Mouse (Mus musculus): ENCODE data around the gene Mad2l2.
A peak's percentile ranks its signal among the peaks of the same experiment; 100 is the strongest.

The Mad2l2 gene

DNA sequence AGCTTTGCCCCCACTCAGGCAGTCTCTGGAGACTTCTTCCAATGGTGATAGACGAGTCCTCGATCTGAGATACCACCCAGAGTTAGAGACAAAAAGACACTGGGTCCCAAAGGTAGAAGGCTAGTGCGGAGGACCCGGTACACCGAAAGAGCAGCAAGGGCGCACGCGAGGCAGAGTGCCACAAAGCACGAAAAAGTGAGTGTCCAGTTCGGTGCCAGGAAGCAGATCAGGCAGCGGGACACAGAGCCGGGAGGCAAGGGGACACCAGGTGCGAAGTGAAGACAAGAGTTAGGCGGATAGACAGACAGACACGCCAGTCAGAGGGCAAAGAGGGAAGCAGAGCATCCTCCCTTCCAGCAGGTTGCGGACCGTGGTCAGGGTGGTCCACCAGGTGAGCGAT lies at the start of gene Mad2l2:
Gene Mad2l2 (plus strand): TSS at position 252 of the 400 bp plus-strand sequence.
- no peak for DNase-seq (ENCODE audit: low spot score)

DNA sequence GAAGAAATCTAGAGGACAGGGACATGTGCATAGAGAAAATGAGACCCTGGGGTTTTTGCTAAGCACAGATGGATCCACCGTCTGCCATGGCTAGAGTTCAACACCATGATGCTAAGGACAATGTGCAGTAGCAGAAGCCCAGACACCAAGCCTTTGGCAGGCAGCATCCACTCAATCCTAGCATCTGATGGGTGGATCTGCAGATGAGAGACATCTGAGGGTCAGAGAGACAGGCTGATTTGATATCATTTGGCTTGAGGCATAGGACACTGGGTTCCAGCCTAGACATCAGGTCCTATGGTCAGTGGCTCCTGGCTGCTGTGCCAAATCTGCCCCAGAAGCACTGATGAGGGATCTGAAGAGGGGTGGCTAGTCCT lies 49.6 kb upstream of the Mad2l2 start:
- no peak for DNase-seq (ENCODE audit: low spot score)

DNA sequence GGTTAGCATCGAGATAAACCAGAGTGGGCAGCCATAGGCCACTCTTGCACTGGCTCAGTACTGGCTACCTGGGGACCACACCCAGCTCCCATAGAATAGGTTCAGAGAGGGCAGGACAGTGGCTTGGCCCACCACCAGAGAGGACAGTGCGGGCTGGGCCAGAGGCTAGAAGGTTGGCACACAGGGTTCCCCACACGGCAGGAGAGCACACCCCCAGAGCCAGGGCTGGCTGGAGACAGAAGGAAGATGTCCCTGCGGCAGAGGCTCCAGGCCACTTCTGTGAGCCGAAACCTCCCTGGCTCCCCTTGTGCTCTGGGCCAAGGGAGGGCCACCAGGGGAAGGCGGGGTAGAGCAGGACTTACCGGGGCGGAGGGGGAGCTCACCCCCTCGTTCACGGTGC lies 49.0 kb upstream of the Mad2l2 start:
- DNase-seq (ENCODE audit: low spot score): no peak

DNA sequence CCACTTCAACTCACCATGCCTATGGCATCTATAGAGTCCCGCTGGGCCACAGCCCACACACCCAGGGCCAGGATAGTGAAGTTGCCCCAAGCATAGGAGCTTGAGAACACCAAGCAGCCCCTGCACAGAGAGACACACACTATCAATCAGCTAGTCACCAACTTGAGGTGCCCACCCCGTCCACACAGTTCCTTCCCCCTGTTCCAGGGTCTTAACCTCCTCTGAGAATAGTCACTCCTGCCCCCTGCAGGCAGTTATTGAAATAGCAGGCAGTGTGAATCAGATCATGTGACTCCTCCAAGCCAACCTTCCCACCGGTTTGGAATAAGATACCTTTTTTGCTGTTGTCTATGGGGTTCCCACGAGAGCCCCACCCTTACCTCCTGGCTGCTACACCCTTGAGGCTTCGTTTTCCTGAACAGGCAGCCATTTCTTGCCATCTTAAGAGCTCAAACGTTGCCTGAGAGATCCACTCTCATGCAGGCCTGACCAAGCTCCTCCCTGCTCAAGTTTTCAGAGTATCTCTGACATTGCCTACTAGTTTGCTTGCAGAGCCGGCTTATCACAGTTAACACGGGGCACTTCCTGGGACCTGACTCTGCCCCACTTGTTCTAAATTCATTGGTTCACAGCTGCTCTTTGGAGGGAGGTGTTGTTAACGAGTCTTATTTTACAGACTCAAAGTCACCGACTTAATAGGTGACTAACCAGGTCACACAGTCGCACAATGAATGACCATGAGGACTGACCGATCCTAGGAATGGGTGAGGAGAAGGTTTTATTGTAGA lies 47.7 kb upstream of the Mad2l2 start:
- no peak for DNase-seq (ENCODE audit: low spot score)

DNA sequence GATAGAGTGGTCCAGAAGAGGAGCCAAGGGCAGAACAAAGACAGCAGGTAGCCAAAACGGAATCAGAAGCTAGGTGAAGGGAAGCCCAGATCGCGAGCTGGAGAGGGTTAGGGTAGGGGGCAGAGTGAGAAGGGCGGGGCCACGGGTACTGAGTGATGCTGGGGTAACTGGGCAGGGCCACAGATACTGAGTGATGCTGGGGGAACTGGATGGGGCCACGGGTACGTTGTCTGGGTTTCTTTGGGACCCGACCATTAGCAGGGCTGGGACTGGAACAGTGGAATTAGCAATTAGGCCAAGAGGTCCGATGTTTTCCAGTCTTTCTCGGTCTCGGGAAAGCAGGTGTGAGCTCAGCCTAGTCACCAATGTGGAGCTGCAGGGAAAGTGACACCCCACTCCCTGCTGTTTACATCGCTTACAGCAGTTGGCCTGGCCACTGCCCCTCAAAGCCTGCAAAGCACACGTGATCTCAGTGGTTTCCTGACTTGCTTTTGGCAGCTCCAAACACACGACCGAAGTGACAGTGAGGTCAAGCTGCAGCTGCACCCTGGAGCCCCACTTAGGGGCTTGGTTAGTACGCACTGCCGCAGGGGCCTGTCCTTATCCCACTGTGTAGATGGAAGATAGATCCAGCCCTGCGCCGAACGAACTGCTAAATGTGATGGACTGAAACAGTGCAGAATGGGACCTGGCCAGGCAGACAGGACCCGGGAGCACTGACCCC lies 46.8 kb upstream of the Mad2l2 start:
- no peak for DNase-seq (ENCODE audit: low spot score)

DNA sequence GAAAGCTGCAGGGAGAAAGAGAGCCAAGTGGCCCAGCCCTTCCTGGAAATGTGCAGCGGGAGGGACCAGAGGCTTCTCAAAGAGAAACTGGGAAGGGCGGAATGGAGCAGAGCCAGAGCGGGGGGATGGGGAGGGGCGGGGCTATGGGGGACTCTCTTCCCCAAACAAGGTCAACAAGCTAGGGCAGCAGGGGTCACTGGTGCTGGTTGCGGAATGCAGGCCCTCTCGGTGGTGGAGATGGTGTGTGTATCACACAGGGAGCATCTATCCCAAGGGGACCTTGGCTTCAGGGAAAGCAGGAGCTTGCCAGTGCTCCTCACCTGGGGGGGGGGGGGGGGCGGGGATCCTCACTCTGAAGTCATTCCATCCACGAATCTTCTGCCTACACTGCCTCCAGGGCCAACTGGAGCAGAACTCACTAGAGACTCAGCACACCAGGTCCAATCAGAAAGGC lies 45.9 kb upstream of the Mad2l2 start:
- no peak for DNase-seq (ENCODE audit: low spot score)

DNA sequence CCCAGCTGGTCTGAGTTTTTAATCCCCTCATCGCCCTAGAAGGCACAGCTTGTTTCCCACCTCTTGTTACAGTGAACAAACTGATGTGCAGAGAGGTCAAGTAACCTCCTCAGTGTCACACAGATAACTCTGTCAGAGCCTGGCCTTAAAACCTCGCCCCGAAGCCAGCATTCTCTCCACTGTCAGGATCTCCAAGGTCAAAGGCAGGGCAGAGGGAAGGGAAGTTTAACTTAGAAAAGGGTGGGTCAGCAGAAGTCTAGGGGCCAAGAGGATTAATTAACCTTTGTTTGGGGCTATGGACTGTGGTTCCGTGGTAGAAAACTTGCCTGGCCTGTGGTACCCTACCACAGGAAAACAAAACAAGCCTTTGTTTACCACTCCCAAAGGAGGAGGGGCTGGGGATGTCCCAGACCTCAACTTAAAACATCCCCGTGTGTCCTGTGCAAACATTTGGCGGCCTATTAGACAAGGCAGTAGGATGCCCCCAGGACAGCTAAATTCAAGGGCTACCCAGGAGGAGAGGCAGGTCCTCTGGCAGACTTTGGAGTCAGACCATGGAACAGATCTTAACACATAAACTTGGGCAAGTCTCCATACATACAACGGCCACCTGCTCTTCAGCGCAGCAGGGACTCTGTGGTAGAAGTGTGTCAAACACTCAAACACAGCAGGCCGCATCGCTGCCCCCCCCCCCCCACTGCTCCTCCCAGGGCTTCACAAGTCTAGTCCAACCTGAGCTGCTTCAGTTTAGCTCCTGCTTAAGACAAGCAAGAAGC lies 44.9 kb upstream of the Mad2l2 start:
- DNase-seq (ENCODE audit: low spot score): no peak

DNA sequence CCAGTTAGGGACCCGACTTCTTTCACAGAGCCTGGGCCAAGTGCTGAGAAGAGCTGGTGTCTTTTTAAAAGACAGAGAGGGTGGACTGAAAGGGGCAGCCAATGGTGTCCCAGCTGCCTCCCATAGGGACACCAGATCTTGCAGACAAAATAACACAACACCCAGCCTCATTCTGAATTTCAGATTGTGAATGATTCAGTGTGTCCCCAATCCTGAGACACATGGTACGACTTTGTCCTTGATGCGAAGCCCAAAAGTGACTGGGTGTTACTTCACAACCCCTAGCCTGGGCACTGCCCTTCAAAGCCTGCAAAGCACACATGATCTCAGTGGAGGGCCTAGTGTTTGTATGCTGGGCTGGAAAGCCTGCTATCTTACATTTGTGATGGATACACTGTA lies 44.3 kb upstream of the Mad2l2 start:
- no peak for DNase-seq (ENCODE audit: low spot score)

DNA sequence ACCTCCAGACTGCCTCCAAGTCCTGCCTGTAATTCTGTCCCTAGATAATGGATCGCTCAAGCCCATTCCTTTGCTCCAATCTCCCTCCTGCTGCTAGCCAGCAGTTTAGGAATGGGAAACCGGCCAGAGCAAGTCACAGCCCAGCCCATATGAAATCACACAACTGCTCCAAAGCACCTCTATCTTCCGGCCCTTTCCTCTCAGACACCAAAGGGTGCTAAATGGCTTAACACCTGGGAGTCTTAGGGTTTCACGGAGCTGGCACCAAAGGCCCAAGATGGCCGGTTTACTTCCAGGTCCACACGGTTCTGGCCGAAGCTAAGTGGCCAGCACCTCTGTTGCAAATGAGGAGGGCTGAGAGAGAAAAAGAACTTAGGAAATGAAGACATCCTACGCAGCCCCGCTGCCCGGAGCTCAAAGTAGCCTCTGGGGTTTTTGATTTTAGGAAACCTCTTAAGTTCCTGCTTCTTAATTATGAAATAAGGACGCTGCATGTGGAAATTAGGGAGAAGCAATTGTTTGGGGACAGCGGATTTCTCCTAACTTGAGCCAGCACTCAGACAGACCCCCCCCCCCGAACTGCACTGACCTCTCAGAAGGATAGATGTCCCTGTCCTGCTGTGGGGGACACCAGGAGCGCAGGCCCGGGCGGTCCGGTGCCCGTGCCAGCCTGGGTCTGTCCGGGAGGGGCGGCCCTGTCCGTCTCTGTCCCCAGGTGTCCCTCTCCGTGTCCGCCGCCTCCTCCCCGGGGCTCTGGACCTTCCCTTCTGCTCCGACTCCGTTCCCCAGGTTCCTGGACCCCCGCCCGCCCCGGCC lies 42.9 kb upstream of the Mad2l2 start:
- no peak for DNase-seq (ENCODE audit: low spot score)

DNA sequence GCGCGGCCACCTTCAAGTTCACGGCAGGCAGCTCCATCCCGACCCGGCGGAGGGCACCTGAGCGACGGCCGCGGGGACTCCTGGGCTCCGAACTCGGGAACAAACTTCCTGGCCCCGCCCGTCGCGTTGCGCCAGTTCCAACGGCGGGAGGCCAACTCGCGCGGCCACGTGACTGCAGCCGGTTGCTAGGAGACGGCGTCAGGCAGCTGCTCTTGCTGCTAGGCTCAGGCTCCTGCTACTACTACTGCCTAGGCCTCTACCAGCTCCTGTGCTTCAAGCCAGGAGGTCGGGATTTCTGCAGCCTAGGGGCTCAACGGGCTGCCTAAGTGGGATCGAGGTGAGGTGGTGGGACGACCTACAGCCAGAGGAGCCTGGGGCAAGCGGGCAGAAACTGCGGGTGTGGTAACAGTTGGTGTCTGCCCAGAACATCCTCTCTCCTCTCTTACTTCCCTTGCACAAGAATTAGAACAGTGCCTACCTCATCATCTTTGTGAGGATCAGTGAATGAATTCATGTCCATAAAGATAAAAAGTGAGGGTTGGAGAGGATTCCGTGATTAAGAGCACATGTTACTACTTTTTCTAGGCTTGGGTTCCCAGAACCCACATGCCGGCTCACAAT lies 42.2 kb upstream of the Mad2l2 start, which contains the start of gene Agtrap:
Gene Agtrap (minus strand): TSS at position 125 of the 621 bp plus-strand sequence.
- peak; percentile 76 for DNase-seq (ENCODE audit: low spot score)

DNA sequence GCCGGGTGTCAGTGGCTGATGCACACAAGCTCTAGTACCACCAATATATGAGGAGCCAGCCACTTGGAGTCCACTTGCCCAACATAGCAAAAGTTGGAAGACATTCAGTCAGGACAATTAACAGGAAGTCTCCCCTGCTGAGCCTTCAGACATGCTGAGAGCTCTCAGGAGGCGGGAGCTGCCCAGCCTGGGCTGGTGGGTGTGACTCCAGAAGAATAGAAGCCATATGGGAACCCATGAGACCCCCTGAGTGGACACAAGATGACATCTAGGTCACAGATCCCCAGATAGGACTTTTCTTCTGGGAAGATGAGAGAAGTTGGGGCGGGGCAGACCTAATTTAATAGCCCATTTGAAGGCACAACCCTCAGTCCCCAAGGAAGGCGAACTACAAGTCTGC lies 41.0 kb upstream of the Mad2l2 start:
- DNase-seq (ENCODE audit: low spot score): no peak

DNA sequence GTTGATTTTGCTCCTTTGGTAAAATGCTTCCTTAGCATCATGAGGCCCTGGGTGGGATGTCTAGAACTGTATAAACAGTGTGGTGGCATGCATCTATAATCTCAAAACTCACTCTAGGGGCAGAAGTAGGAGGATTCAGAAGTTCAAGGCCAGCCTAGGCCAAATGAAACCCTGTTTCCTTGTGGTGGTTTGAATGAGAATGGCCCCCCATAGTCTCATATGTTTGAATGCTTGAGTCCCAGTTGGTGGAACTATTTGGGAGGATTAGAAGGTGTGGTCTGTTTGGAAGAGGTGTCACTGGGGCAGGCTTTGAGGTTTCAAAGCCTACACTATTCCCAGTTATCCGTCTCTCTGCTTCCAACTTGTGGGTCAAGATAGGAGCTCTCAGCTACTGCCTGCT lies 39.0 kb upstream of the Mad2l2 start:
- DNase-seq (ENCODE audit: low spot score): no peak

DNA sequence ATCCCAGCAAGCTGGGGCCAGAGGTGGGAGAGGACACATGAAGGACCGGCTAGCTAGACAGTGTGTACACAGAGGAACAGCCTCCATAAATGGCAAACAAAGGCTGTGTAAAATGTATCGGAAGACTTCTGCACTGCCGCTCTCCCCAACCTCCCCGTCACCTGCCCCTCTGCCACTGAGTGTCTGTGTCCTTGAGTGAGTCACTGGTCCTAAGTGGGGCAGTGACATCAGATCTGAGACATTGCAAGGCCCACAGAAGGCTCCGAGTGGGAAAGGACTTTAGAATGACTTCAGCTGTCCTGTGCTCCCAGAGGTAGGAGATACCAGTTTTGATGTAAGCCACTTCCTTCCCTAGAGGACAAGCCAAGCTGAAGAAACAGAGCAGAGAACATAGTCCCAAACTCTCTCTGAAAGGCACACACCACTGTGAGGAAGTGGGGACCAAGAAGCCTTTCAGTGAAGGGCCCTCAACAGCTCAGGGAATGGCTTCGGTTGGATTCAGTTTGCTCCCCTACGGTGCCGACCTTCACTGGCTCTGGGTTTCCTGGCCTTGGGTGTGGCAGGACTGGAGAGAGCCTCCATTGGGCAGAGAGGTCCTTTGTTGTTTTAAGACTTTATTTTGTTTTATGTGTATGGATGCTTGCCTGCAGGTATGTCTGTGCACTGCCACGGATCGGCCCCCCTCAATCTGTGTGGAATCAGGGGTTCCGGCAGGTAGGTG lies 37.5 kb upstream of the Mad2l2 start:
- no peak for DNase-seq (ENCODE audit: low spot score)

DNA sequence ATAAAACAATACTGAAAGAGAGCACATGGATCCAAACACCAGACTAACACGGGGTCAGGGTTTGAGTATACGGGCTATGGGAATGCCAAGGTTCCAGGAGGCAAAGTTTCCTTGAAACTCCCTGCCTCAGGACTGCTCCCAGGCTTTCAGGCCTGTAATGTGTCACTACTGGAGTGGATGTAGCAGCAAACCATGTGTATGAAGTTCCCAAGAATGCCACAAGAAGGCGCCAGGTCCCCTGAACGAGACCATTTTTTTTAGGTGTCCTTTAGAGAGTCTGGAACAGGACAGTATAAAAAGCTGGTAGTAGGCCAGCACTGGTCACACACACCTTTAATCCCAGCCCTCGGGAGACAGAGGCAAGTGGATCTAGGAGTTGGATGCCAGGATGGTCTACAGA lies 36.0 kb upstream of the Mad2l2 start:
- no peak for DNase-seq (ENCODE audit: low spot score)

DNA sequence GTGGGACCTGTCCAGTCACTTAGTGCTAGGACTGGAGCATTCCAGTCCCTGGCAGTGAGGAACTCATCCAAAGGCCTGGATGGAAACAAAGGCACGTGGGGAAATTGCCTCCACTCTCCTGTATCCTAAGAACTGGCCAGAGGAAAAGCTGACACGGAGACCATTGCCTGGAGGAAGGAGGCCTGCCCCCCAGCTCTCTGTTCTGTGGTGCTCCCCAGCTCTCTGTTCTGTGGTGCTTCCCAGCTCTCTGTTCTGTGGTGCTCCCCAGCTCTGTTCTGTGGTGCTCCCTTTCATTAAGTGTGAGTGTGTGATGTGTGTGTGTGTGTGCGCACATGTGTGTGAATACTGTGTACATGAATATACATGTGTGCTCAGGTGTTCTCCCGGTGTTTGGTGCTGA lies 35.1 kb upstream of the Mad2l2 start:
- DNase-seq (ENCODE audit: low spot score): no peak

DNA sequence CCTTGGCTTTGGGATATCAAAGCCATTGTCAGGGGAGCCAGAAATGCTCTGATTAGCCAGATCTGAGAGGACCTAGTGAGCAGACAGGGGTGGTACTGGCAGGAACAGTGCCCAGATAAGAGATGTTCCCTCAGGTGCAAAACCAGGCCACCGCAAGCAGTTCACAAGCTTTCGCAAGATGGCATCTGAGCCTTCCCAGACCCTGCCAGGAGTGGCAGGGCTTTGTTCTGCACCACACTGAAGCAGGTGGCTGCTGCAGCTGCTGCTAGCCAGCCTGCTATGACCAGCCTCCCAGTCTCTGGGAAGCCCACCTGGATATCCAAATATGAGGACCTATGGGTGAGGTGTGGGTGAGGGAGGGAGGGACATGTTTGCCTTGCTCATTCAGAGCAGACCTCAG lies 32.2 kb upstream of the Mad2l2 start:
- no peak for DNase-seq (ENCODE audit: low spot score)

DNA sequence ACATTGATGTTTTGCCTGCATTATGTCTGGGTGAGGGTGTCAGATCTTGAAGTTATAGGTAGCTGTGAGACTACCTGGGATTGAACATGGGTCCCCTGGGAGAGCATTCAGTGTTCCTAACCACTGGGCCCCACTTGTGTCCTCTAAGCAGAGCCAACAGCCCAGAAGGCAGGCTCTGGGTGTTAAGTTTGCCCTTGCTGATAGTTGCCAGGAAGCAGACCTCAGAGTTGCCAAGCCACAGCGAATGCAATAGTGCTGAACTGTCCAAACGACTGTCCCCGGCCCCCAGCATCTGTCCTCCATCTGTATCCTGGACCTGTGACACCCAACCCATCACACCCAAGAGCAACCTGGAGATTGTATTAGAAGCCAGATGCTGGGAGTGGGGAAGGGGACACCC lies 31.5 kb upstream of the Mad2l2 start:
- no peak for DNase-seq (ENCODE audit: low spot score)

DNA sequence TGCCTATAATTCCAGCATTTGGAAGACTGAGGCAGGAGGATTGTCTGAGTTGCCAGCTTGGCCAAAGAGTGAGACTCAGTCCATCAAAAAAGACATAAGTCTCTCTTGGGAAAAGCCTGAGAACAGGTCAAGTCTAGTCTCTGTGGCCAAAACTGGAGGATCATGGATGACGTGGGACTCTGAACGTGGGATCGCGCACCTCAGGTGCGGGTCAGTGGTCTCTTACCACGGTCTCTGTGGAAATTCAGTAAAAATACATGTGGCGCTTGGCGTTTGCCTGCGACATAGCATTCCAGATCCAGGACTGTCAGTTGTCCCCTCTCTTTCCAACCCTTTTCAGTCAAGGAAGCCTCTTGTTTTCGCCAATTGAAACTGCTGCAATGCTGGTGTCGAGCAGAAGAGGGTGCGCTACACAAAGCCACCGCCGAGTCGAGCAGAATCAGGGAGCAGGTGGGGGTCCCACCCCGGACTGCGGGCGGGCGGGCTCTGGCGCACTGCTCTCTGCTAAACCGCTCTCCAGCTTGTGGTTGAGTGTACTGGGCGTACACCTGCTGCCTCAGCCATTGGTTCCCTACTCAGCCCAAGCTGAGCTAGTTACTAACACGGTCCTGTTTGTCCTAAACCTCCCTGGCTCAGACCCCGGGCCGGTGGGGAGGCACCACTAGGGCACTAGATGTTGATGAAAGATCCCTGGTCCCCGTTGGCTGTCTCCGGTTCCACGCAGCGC lies 28.2 kb upstream of the Mad2l2 start:
- no peak for DNase-seq (ENCODE audit: low spot score)

DNA sequence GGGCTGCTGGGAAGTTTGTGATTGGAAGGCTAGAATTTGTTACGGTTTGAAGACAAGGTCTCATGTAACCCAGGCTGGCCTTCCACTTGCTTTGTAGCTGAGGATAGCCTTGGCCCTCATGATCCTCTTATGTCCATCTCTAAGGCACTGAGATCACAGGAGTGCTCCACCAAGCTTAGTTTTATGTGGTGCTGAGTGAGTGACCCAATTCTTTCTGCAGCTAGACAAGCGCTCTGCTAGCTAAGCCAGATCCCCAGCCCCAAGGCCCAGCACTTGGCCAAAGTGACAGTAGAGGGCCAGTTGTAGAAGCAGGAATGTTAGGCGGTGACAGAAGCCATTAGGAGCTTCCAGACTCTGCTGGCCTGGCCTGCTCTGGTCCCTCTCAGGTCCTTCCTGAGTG lies 26.0 kb upstream of the Mad2l2 start:
- no peak for DNase-seq (ENCODE audit: low spot score)

Data from spleen, adult 12 weeks (tissue).